Mouse (Mus musculus) embryonic fibroblast, embryonic 13.5 days (primary cell): ENCODE data around the gene Klk1b8. TPM values are rescaled to one million over a fixed set of nuclear protein-coding genes. Genes with fewer than 3 reads are reported as not detected.
"Not testable (repeated sequence)": the region's sequence is repeated elsewhere in the genome, so short reads cannot be mapped to it uniquely, and the experiment has no call there.

Experiments
- H3K27ac ChIP-seq: 2 replicates; pipeline ENCODE4 v1.5.1; 2012; ENCODE audit warnings: low read length, control low read depth, inconsistent platforms; ENCODE audit not compliant: insufficient read depth
- H3K4me1 ChIP-seq: 2 replicates; pipeline ENCODE4 v1.6.1; 2011; ENCODE audit warnings: low read length; ENCODE audit not compliant: control insufficient read depth, insufficient read depth
- H3K4me3 ChIP-seq: 2 replicates; pipeline ENCODE4 v1.5.1; 2011; ENCODE audit warnings: mild to moderate bottlenecking, control low read depth, low read length; ENCODE audit not compliant: insufficient read depth
- CTCF ChIP-seq: IDR thresholded peaks from 2 replicates; pipeline ENCODE4 v1.5.1; 2011; ENCODE audit warnings: mild to moderate bottlenecking, control low read depth, low read length, moderate library complexity, borderline replicate concordance; ENCODE audit not compliant: insufficient read depth
- POLR2A ChIP-seq: IDR thresholded peaks from 2 replicates; pipeline ENCODE4 v1.6.1; 2011; ENCODE audit warnings: low read depth, mild to moderate bottlenecking, control low read depth, low read length, moderate library complexity
- polyA plus RNA-seq: library from polyadenylated mRNA; stranded (reverse); fragments of >200 nt; gene quantifications from 2 replicates; pipeline ENCODE4 v1.2.4, GENCODE M21; 2011; ENCODE audit warnings: low read depth; ENCODE audit not compliant: missing spikeins, insufficient read length

The Klk1b8 gene
- polyA plus RNA-seq, 1 experiment: not detected

DNA sequence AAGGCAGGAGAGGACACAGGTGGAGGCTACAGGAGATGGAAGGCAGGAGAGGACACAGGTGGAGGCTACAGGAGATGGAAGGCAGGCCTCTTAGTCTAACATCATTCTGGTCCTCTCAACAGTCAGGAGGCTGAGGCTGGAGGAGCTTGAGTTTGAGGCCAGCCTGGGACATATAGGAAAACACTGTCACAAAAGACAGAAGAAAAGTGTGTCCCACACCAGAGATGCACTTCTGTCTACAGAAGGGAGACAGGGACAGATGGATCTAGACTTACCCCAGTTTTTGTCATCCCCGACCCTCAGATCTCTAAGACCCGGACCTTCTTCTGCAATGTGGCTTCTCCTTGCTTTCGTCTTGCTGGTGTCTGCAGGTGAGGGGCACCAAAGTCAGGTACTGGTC lies 17.0 kb upstream of the Klk1b8 start, which contains the start of gene Klk15:
Gene Klk15, plus strand, starts transcription at position 301 of the 400 bp plus-strand sequence.
- H3K4me1 ChIP-seq: no peaks in the 10 kb centered on the region
- no peak for TF ChIP-seq CTCF
- TF ChIP-seq POLR2A: no peak
- H3K4me3 ChIP-seq: no peak within 1 kb of the TSS
- no peak within 1 kb of the TSS for H3K27ac ChIP-seq

DNA sequence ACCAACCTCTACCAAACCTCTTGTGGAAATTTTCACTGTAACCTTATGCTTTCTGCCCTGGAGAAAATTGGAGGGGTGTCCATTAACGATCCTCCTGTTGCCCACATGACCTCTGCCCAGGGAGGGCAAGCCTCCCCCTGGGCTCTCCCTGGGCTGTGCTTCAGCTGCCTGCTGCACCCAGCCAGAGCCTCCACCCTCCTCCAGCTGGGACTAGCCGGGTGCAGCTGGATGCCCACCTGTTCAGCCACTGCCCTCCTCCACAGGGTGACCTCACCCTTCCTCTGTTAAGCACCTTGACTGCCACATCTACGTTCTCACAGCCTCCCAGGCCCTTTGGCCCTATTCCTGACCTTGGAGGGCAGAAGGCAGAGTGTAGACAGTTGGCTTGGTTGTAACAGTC lies 15.7 kb upstream of the Klk1b8 start:
- no peaks in the 10 kb centered on the region for H3K4me1 ChIP-seq
- H3K27ac ChIP-seq: no peak overlapping the region
- no peak overlapping the region for H3K4me3 ChIP-seq
- TF ChIP-seq POLR2A (no peak), CTCF (no peak)

DNA sequence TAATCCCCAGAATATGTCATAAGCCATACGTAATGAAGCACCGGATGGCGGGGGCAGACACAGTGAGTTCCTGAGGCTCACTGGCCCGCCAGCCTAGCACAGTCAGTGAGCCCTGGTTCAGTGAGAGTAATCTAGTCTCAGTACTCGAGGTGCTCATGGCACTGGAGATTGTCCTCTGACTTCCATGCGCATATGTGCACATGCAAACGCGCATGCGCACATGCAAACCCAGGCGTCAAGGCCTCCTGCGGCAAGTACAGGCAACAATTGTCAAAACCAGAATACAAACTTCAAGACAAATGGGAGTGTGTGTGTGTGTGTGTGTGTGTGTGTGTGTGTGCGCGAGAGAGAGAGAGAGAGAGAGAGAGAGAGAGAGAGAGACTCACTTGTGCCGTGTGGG lies 13.9 kb upstream of the Klk1b8 start:
- Histone ChIP-seq H3K4me1 (no peaks in the 10 kb centered on the region), H3K27ac (no peak overlapping the region), H3K4me3 (no peak overlapping the region)
- TF ChIP-seq POLR2A: no peak
- no peak for TF ChIP-seq CTCF

GRCm38 (mm10) chr7:43942293-43942692 lies 8.2 kb upstream of the Klk1b8 start:
- not testable (repeated sequence) for H3K4me1 ChIP-seq, H3K27ac ChIP-seq, H3K4me3 ChIP-seq

DNA sequence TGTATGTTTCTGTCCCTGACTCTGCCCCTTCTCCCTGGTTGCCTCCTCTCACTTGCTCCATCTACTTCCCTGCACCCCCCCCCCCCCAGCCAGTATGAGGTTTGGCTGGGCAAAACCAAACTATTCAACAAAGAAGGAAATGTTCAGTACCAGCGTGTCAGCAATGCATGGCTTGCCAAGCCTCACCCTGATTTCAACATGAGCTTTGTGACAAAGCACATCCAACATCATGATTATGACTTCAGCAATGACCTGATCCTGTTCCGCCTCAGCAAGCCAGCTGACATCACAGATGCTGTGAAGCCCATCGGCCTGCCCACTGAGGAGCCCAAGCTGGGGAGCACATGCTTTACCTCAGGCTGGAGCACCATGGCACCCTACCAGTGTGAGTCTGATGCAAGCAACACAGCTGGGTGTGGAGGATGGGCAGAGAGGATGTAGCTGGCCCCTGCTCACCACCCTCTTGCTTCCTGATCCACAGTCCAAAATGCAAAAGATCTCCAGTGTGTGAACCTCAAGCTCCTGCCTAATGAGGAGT lies 5.7 kb upstream of the Klk1b8 start:
- Histone ChIP-seq H3K27ac (no peak overlapping the region), H3K4me1 (no peaks in the 10 kb centered on the region), H3K4me3 (no peak overlapping the region)
- TF ChIP-seq POLR2A (no peak), CTCF (no peak)

GRCm38 (mm10) chr7:43952703-43953102 lies 2.2 kb downstream of the Klk1b8 start:
- Histone ChIP-seq H3K27ac (no peak overlapping the region), H3K4me3 (no peak overlapping the region), H3K4me1 (no peaks in the 10 kb centered on the region)
- TF ChIP-seq POLR2A (no peak), CTCF (no peak)

DNA sequence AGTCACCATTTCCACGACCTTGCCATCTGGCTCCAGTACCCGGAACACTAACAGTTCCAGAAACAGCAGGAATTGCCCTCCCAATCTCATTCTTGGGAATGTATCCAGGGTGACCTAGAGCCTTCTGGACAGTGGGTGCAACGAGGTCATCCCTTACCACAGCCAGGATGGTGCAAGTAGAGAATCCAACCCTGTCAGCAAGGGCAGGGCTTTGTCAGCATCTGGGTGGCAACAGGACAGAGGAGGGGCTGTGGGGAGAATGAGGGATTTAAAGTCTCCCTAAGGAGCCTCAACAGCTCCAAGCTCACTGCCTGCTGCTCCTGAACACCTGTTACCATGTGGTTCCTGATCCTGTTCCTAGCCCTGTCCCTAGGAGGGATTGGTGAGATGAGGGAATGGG lies 16.0 kb downstream of the Klk1b8 start, which contains the start of gene Klk1b1:
Gene Klk1b1, plus strand, starts transcription at position 301 of the 400 bp plus-strand sequence.
- no peak within 1 kb of the TSS for H3K4me3 ChIP-seq
- TF ChIP-seq CTCF (no peak), POLR2A (no peak)
- H3K4me1 ChIP-seq: no peaks in the 10 kb centered on the region
- no peak within 1 kb of the TSS for H3K27ac ChIP-seq

- Histone ChIP-seq H3K4me1 (no peaks in the 10 kb centered on the region), H3K4me3 (no peak overlapping the region), H3K27ac (no peak overlapping the region)
- no peak for TF ChIP-seq POLR2A
- no peak for TF ChIP-seq CTCF
These were observed 16.6 kb downstream of the Klk1b8 start for GRCm38 (mm10) chr7:43967058-43967457.

DNA sequence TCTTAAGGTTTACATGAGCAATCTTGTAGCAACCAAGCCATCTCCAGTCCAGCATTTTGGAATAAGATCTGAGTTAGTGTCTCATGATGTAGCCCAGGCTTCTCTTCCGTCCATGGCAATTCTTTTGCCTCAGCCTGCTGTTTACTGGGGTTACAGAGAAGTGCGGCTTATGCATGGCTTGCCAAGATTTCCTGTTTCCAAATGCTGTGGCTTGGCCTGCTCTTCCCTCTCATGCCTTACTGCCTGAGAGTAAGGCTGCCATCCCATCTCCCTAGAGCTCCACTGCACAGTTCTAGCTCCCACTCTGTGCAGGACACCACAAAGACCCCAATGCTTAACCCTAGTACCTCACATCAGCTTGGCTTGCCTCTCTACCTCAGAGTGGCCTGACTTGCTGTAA lies 17.1 kb downstream of the Klk1b8 start:
- Histone ChIP-seq H3K4me1 (no peaks in the 10 kb centered on the region), H3K27ac (no peak overlapping the region), H3K4me3 (no peak overlapping the region)
- TF ChIP-seq CTCF (no peak), POLR2A (no peak)

GRCm38 (mm10) chr7:43975761-43976160 lies 25.3 kb downstream of the Klk1b8 start, which contains the start of gene Klk1b9:
Klk1b9 (plus strand) TSS chr7:43976061.
- H3K4me3 ChIP-seq, H3K27ac ChIP-seq, H3K4me1 ChIP-seq: not testable (repeated sequence)

DNA sequence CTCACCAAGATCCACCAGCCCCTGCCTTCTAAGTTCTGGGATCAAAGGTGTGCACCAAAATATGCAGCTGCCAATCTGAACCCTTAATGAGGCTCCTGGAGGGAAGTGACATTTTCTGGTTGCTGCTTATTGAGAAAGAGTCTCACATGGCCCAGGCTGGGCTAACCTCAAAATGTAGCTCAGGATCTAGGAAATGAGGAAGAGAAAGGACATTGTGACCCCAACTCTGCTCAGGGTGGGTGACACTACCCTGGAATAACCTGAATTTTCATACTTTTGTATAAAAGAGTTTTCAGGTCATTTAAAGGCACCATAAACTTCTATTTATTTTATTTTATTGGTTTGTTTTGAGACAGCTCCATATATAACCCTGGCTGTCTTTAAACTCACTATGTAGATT lies 35.2 kb downstream of the Klk1b8 start:
- H3K4me3 ChIP-seq: no peak overlapping the region
- no peak for TF ChIP-seq CTCF
- TF ChIP-seq POLR2A: no peak
- no peaks in the 10 kb centered on the region for H3K4me1 ChIP-seq
- H3K27ac ChIP-seq: no peak overlapping the region

- not testable (repeated sequence) for H3K27ac ChIP-seq, H3K4me3 ChIP-seq, H3K4me1 ChIP-seq
These were observed 44.4 kb downstream of the Klk1b8 start for GRCm38 (mm10) chr7:43994821-43995220.

DNA sequence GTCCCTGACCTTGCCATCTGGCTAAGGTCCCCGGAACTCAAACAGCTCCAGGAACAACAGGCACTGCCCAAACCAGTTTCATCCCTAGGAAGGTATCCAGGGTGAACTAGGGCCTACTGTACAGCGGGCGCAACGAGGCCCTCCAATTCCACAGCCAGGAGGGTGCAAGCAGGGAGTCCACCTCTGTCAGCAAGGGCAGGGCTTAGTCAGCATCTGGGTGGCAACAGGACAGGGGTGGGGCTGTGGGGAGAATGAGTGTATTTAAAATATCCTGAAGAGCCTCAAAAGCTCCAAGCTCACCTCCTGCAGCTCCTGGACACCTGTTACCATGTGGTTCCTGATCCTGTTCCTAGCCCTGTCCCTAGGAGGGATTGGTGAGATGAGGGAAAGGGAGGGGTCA lies 45.1 kb downstream of the Klk1b8 start, which contains the start of gene Klk1b11:
Gene Klk1b11, plus strand, starts transcription at position 301 of the 400 bp plus-strand sequence.
- not testable (repeated sequence) for H3K27ac ChIP-seq, H3K4me1 ChIP-seq, H3K4me3 ChIP-seq
